Mouse (Mus musculus): ENCODE data around the gene Them4.
"Not testable (repeated sequence)": the region's sequence is repeated elsewhere in the genome, so short reads cannot be mapped to it uniquely, and the experiment has no call there.

Gene Them4

DNA sequence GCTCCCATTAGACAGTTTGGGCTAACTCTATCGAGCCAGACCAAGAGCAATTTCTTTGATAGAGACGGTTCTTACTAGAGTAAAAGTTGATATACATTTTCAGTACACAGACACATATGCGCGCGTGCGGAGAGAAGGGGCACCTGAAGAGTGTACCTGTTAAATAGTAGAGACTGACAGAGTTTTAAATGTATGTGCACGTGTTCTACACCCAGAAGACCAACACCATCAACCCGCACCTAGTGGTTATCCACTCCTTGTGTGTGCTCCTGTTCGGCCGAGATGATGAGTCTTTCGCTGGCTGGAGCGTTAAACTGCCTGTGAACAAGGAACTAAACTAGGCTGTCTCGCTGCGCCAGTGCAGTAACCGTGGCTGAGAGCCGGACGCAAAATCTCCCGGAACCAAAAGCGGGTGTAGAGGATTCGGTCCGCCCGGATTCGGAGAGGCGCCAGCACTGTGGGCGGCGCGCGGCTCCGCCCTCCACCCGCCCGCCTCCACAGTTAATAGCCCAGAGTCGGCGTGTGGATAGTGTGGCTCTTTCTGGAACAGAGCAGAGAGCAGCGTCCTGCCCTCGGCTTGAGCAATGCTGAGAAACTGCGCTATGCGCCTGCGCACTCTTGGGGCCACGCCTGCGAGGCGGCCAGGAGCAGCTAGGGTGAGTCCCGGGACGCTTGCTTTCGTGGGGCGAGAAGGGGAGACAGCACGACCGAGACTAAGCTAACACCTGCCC is at the start of gene Them4:
TSS of gene Them4 (plus strand) at position 457 of the 731 bp plus-strand sequence.
- peak; percentile 81 for DNase-seq (ENCODE audit: extremely low spot score, low read depth, low spot score)

DNA sequence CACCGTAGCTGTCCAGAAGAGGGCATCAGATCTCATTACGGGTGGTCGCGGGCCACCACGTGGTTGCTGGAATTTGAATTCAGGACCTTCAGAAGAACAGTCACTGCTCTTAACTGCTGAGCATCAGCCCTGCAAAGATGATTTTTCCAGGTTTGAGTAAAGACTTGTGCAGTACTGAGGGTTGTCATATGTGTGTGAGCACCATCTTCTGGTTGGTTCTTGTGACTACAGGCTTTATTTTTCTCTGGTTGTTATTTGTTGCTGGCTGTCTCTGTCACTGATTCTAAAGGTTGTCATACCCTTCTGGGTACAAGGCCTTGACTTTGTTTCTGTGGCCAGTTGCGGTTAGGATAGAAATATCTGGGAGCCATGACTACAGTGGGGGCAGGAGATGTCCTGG is 49.3 kb upstream of the Them4 start:
- no peak for DNase-seq (ENCODE audit: extremely low spot score, low read depth, low spot score)

DNA sequence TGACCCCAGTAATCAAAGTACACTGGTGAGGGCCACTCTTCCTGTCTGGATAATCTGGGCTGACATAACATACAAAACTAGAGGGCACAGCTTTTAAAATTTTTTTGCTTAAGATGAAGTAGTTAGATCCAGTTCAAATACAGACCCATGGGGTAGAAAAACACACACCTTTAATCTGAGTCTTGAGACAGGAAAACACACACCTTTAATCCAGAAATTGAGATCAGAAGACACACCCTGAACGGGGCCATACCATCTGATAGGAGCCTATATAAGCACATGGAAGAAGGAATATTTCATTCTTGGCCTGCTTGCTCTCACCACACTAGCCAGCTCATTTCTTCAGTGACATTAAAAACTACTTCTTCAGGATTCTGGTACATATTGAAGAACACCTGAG is 46.2 kb upstream of the Them4 start, which contains the start of gene Gm4778:
TSS of gene Gm4778 (plus strand) at position 301 of the 400 bp plus-strand sequence.
- DNase-seq (ENCODE audit: extremely low spot score, low read depth, low spot score): not testable (repeated sequence)

DNA sequence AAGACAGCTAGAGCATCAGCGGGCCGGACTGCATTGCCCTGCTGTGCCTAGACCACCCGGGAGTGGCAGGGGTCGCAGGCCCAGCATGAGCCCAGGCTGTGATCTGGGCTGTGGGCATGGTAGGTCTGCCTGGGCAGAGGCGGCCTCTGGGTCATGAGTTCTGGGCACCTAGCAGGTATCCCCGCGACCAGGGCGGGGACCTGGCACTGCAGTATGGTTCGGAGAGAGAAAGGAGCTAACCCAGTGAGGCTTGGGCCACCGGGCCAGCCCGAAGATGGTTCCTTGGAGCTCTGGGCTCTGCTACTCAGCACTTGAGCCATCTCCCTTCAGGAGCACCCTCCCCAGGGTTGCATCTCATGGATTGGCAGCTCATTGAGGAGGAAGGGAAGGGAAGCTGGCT is 33.9 kb upstream of the Them4 start:
- DNase-seq (ENCODE audit: extremely low spot score, low read depth, low spot score): no peak

DNA sequence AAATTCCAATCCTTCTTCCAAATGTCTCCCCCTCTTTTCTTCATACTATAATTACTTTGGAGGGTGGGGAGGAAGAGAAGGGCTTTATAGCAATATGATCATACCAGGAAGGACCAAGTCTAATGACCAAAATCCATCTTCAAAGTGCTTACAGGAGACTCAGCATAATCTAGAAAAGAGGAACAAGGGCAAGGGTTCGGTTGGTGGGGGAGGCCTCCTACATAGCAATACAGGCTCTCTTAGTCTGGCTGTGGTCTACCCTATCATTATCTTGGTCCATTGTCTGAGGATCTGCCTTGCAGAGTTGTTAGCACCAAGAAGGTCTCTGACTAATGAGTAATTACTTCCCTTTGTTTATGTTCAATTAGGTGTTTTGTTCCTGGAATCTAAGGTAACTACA is 4.4 kb upstream of the Them4 start:
- no peak for DNase-seq (ENCODE audit: extremely low spot score, low read depth, low spot score)

DNA sequence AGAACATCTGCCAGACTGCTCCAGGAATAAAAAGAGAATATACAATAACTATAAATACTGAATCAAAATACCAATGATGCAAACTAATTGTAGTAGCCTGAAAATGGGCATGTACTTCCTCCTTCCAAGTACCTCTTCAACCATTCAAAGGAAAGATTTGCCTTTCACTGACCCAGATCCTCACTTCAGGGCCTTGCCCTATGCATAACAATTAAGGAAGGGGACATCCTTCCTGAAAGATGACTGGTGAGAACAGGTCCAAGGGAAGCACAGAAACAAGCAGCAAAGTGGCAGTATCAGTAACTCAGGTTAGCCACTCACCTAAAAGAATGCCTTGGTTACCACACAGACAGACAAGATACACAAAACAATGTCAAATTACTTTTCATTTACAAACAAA is 2.9 kb upstream of the Them4 start:
- DNase-seq (ENCODE audit: extremely low spot score, low read depth, low spot score): no peak

DNA sequence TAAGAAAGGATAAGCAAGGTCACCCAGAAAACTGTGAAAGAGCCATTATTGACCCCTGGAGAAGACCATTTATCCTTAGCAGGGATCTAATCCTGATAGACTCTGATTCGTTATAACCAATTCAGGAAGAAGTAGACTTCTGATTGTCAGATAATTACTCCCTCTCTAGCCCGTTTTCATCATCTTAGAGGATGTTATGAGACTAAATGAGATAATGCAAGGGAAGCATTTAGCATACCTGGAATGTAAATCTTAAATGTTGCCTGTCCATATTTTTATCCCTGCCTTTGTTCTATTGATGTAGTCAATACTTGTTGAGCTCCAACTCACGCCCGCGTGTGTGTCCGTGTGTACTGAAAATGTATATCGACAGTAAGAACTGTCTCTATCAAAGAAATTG is 602 bp downstream of the Them4 start:
- DNase-seq (ENCODE audit: extremely low spot score, low read depth, low spot score): no peak

DNA sequence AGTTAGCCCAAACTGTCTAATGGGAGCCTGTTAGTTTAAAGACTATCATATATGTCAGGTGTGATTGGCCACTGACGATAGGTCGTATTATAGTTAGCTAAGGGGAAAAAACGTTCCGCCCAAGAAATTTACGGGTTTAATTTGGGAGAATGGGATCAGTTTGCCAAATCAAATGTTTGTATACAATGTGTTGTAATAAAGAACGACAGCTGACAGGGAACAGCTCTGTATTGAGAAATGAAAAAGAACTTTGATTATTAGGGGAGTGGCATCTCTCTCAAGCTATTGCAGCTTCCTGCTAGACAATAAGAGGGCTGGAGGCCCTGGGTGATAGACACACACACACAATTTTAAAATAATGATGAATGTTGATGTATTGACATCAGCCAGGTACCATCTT is 1.0 kb downstream of the Them4 start:
- DNase-seq (ENCODE audit: extremely low spot score, low read depth, low spot score): no peak

DNA sequence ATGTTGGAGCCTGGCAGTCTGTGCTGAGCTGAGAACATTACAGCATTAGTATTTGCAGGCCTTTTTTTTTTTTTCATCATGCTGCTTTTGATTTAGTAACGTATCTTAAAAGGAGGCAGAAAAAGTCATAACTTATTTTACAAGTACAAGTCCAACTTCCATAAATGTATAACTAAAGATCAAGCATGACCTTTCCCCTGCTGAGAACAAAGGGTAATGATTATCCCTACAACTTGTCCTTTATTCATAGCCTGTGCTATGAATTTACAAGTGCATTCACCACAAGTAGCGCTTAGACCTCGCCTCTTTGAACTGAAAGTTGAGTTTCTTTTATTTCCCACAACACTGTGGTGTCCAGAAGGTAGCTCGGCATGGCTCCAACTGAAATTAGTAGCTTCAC is 1.5 kb downstream of the Them4 start:
- DNase-seq (ENCODE audit: extremely low spot score, low read depth, low spot score): no peak

DNA sequence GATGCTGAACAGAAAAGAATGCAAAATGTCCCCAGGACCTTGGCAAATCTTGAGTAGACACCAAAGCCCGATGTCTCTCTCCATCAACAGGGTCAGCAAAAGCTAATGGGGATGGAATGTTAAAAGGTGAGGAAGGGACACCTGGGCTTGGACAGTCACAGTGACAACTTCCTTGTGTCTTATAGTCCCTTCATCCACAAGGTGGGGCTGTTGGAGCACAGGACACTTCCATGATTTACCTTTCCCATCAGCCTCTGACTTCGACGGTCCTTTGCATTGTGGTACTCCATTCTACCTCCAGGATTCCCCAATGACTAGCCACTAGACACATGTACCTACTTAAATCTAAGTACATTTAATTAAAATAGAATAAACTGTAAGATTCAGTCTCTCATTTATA is 18.8 kb downstream of the Them4 start:
- no peak for DNase-seq (ENCODE audit: extremely low spot score, low read depth, low spot score)

DNA sequence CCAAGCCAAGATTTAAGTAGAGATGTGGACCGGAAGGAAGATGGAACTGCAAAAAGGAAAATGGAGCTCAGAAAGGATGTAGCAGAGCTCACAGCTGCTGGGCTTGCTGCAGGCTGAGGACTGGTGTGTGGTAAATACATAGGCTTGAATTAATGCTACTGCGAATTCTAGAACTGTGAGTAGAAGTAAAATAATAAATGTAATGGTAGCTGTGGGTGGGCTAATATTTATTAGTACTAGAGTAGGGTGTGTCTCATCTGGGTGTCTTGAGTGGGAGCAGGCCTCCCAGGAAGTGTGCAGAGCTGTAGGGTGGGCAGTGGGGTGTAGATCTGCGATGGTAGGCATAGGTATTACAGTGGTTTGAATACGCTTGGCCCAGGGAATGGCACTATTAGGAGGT is 24.6 kb downstream of the Them4 start:
- DNase-seq (ENCODE audit: extremely low spot score, low read depth, low spot score): no peak

DNA sequence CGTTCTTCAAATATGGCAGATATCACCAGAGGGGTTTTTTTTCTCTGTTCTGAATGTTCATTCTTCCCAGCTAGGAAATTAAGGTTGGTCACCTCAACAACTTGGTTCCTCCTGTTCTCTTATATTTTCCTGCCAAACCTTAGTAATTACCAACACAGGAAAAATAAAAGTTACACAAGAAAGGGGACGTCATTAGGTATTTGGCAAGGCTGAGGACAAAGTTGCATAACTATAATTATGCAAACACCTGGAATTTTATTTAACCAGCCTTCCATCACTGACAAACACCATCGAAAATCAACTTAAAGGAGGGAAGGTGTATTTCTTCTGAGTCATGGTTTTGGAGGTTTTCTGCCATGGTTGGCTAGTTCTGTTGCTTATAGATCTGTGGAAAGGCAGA is 28.6 kb downstream of the Them4 start:
- DNase-seq (ENCODE audit: extremely low spot score, low read depth, low spot score): no peak

DNA sequence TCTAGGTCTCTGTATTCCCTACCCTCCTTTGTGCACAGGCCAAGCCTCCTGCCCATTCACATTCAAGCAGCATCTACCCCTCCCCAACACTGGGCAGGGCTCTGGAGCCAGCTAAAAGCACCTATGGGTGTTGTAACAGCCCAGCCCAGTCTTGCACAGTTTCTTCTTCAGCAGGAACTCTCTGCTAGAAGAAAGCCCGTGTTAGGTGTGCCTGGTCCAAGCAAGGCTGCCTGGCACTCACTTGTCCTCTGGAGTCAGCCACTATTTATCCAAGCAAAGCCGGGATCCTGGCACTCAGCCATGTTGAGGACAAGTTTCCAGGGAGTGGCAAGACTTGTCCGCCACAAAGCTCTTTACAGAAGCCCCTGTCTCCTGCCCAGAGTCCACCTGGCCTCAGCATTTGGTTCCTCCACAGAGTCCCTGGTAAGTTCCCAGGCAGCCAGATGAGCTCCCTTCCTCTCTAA is 32.1 kb downstream of the Them4 start, which contains the start of gene Them5:
TSS of gene Them5 (plus strand) at position 141 of the 464 bp plus-strand sequence.
- no peak for DNase-seq (ENCODE audit: extremely low spot score, low read depth, low spot score)

DNA sequence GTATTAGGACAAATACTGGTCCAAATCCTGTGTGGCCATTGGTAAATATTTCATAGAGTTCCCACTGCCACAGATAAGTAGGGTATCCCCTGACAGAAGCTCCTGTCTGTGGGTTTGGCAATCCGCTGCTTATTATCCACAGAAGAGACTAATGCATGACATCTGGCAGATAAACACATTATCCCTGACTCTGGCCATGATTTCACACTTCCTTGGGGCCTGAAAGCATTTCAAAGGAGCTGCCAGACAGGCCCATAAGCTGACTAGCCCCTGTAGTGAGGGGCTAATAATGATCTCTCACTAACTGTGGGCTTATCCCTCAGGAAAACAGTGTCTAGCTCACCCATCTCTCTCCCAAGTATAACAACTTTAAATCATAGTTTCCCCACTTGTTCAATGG is 32.7 kb downstream of the Them4 start:
- no peak for DNase-seq (ENCODE audit: extremely low spot score, low read depth, low spot score)

DNA sequence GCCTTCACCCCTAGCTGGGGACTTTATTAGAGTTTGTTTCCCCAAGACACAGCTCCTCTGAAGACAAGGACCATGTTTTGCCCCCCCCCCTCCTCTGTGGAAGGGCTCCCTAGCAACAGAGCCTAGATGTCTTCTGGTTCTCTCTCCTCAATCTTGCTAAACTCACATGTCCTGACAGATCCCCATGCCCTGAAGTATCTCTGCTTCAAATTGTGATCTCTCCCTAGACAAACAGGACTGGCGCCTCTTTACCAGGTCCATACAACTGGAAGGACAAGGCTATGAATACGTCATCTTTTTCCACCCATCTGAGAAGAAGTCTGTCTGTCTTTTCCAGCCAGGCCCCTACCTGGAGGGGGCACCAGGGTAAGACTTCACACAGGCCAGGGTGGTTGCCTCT is 34.3 kb downstream of the Them4 start:
- DNase-seq (ENCODE audit: extremely low spot score, low read depth, low spot score): no peak

DNA sequence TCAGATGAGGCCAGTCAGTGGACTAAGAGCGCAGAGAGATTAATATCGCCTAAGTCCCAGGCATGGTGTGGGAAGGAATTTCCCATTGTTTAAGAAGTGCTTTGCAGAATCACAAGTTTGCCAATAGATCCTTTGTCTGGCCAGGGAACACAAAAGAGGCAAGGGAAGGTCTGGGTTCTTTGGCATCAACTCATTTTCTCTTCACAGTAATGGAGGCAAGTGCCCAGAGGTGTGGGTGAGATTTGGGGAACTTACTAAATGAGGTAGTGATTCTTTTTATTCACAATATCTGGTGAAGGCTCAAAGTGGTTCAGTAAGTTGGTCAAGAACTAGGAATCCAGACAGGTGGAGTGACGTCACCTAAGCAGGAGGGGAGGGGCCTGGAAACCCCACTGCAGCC is 35.0 kb downstream of the Them4 start:
- no peak for DNase-seq (ENCODE audit: extremely low spot score, low read depth, low spot score)

DNA sequence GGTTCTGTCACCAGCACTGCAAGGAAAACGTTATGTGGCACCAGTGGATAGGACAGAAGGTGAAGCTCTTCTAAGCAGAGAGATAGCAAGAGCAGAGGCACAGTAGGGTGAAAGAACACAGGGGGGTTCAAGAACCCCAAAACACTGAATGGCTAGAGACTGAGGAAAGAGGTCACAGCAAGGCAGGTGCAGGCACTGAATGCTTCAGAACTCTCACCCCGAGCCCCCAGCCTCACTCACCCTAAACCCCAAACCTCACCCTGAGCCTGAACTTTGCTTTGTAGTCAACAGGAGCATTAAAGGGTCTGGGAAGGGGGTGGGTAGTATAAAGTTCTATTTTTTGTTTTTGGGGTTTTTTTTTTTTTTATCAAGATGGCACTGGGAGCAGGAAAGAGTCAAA is 38.3 kb downstream of the Them4 start:
- no peak for DNase-seq (ENCODE audit: extremely low spot score, low read depth, low spot score)

DNA sequence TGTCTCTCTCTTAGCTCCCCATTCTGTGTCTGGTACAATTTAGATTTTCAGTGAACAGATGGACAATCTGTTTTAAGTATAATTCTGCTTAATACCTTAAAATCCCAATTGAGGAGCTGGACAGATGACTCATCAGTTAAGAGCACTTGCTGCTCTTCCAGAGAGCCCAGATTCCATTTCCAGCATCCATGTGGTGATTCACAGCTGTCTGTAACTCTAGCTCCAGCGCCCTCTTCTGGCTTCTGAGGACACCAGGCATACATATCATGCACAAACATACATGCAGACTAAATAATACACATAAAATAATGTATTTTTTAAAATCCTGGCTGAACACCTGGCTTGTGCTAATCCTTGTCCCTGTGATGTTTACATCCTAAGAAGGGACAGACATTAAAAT is 50.9 kb downstream of the Them4 start:
- DNase-seq (ENCODE audit: extremely low spot score, low read depth, low spot score): no peak

DNA sequence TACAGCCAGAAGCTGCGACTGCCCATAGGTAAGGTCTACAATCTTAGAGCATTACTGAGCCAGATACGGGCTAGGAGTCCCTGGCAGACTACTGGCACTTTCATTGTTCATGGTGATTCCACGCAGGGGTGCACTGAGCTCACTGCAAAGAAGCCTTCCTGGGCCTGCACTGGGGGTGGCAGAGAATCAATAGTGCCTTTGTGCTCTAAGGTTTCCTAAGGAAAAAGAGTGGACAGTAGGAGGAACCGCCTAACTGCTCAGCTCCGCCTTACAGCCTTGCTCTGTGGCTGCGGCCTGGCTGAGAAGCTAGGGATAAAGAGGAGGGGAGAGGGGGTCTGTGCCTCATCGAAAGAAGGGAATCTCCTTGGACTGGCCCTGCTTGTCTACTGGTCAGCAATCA is 52.2 kb downstream of the Them4 start, which contains the start of gene C2cd4d:
TSS of gene C2cd4d (plus strand) at position 301 of the 400 bp plus-strand sequence.
- no peak for DNase-seq (ENCODE audit: extremely low spot score, low read depth, low spot score)

DNA sequence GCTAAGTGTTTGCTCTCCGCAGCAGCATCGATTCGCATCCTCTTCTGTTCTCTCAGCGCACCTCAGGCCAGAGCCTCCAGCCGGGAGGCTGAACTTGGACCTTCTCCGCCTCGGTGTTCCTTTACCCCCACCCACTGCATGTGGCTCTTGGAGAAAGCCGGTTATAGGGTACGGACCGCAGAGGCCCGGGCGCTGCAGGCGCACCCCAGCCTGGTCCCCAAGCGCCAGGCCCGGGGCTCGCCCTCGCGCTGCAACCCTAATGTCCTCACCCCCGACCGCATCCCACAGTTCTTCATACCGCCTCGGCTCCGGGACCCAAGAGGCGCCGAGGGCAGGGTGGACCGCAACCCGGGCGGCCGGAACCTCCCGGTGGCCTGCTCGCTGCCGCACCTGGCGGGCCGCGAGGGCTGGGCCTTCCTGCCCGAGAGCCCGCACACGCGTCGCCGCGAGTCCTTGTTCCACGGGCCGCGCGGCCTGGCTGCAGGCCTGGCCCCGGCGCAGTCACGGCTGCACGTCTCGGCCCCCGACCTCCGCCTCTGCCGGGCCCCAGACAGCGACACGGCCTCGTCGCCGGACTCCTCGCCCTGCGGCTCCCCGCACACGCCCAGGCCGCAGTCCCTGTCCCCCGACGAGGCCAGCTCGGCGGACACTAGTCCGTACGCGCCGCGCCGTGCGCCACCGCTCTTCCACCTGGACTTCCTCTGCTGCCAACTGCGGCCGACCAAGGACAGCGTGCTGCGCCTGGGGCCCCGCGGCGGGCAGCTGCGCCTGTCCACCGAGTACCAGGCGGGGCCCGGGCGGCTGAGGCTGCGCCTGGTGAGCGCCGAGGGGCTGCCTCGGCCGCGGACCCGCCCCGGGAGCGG is 53.6 kb downstream of the Them4 start:
- no peak for DNase-seq (ENCODE audit: extremely low spot score, low read depth, low spot score)

DNA sequence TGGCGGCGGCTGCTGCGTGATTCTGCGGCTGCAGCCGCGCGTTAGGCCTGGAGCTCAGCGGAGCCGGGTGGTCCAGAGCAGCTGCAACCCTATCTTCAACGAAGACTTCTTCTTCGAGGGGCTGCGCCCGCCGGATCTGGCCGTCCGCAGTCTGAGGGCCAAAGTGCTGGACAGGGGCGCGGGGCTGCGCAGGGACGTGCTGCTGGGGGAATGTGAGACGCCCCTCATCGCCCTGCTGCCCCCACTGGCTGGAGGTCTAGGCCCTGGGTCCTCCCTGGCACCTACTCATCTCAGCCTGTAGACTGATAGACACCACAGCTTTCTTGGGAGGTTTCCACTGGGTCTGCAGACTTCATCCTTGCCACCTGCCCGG is 54.3 kb downstream of the Them4 start:
- no peak for DNase-seq (ENCODE audit: extremely low spot score, low read depth, low spot score)

DNA sequence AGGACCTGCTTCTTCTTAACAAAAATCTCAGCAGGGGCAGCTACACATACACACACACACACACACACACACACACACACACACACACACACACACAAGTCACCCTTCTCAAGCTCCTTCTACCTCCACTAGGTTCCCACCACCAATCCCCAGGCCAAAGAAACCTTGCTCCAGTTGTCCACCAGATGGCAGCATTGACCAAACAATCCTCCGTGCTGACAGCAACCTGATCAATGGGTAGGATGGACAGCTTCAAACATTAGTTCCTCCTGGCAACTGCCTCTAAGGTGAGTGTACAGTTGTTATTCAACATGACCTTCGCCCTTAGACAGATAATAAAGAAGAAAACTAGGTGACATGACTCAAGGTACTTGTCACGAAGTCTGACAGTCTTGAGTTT is 56.9 kb downstream of the Them4 start:
- peak; percentile 77 for DNase-seq (ENCODE audit: extremely low spot score, low read depth, low spot score)
